Comparison of ENCODE assay signal across 8 mouse cellular contexts in genomic region chr17:70737424-70737823, GRCm38 (mm10).
DNase-seq lines count a peak whose midpoint lies in the region; ATAC-seq and TF ChIP-seq lines count a peak whose summit lies in the region.

No protein-coding gene starts in this region.

- H3K4me2 ChIP-seq in CH12.LX (ENCODE audit: insufficient read depth, low read depth, poor library complexity, severe bottlenecking), result no peak overlapping the region
- H3K4me2 ChIP-seq in forebrain, embryonic 13.5 days, result peak overlapping the region; percentile 54
- H3K4me2 ChIP-seq in heart, postnatal 0 days (ENCODE audit: low read depth, low read length), result peak overlapping the region; percentile 59
- peak overlapping the region; percentile 40; the same call in 1 of the 2 replicates for H3K4me2 ChIP-seq in liver, embryonic 16.5 days (ENCODE audit: low read depth, low read length)
- peak overlapping the region; percentile 47; the same call in 1 of the 2 replicates for H3K4me2 ChIP-seq in neural tube, embryonic 14.5 days (ENCODE audit: low read depth, low read length)

- H3K36me3 ChIP-seq in CH12.LX (replicated peaks in 1 of 2; ENCODE audit: control insufficient read depth in 1 of 2, insufficient read depth in 1 of 2, low read length in 1 of 2), result no peaks in the 10 kb centered on the region
- no peaks in the 10 kb centered on the region for H3K36me3 ChIP-seq in forebrain, embryonic 13.5 days (ENCODE audit: poor library complexity, severe bottlenecking)
- H3K36me3 ChIP-seq in heart, postnatal 0 days (replicated peaks; ENCODE audit: control insufficient read depth, insufficient read depth, low read length), result no peaks in the 10 kb centered on the region
- H3K36me3 ChIP-seq in liver, embryonic 16.5 days (ENCODE audit: control insufficient read depth, insufficient read depth), result no peaks in the 10 kb centered on the region
- no peaks in the 10 kb centered on the region for H3K36me3 ChIP-seq in neural tube, embryonic 14.5 days (ENCODE audit: control insufficient read depth, insufficient read depth, low read length)

- peaks cover 0 to 16% of the 10 kb centered on the region in 2 experiments; a peak in 2 of 4 replicates for H3K4me1 ChIP-seq in CH12.LX (ENCODE audit: control insufficient read depth in 1 of 2, insufficient read depth in 2 of 2)
- H3K4me1 ChIP-seq in forebrain, embryonic 13.5 days, result peaks cover 19% of the 10 kb centered on the region
- 0 out of 2 replicates have a peak, but pooled peaks cover 12% of the 10 kb centered on the region for H3K4me1 ChIP-seq in heart, postnatal 0 days (ENCODE audit: control insufficient read depth, insufficient read depth)
- no peaks in the 10 kb centered on the region for H3K4me1 ChIP-seq in liver, embryonic 16.5 days (ENCODE audit: control insufficient read depth, low read depth, low read length)
- peaks cover 6% of the 10 kb centered on the region; the same call in 1 of the 2 replicates for H3K4me1 ChIP-seq in neural tube, embryonic 14.5 days (ENCODE audit: control insufficient read depth, insufficient read depth, low read length)

- peak; percentile 33 for TF ChIP-seq RAD21 in CH12.LX (IDR thresholded peaks at IDR 0.05; ENCODE audit: low read depth, low read length)

- H3K9ac ChIP-seq in CH12.LX (ENCODE audit: insufficient read depth, low read depth), result no peak overlapping the region
- no peak overlapping the region for H3K9ac ChIP-seq in forebrain, embryonic 13.5 days
- H3K9ac ChIP-seq in heart, postnatal 0 days (replicated peaks; ENCODE audit: low read depth, low read length), result no peak overlapping the region
- H3K9ac ChIP-seq in liver, embryonic 16.5 days (ENCODE audit: low read depth, low read length), result no peak overlapping the region
- no peak overlapping the region for H3K9ac ChIP-seq in neural tube, embryonic 14.5 days (replicated peaks; ENCODE audit: low read depth, low read length)

- no peaks in the 10 kb centered on the region for H3K9me3 ChIP-seq in CH12.LX (replicated peaks; ENCODE audit: low read length)
- H3K9me3 ChIP-seq in forebrain, embryonic 13.5 days (replicated peaks), result no peaks in the 10 kb centered on the region
- H3K9me3 ChIP-seq in heart, postnatal 0 days (replicated peaks; ENCODE audit: control insufficient read depth, low read length), result no peaks in the 10 kb centered on the region
- no peaks in the 10 kb centered on the region for H3K9me3 ChIP-seq in liver, embryonic 16.5 days (replicated peaks; ENCODE audit: control insufficient read depth, low read length)
- no peaks in the 10 kb centered on the region for H3K9me3 ChIP-seq in neural tube, embryonic 14.5 days (ENCODE audit: control insufficient read depth, low read length)

- no peaks in the 10 kb centered on the region for H3K79me2 ChIP-seq in CH12.LX (replicated peaks; ENCODE audit: control insufficient read depth, extremely low read depth, insufficient read depth, poor library complexity, severe bottlenecking)

- TF ChIP-seq POLR2A in CH12.LX (IDR thresholded peaks at IDR 0.05; ENCODE audit: low read depth, low read length), result no peak

- DNase-seq in CH12.LX (ENCODE audit: extremely low read depth), result peak; percentile 27
- peak; percentile 64 for DNase-seq in adrenal gland, postnatal 25 days
- peak; percentile 86 for DNase-seq in heart, postnatal 0 days (ENCODE audit: low spot score)
- peak; percentile 82 to 88 for DNase-seq in kidney, postnatal 25 days
- no peak for DNase-seq in thymus, postnatal 0 days (ENCODE audit: low spot score)

- H3K4me3 ChIP-seq in CH12.LX (replicated peaks in 1 of 3; ENCODE audit: low read depth in 2 of 3, low read length in 2 of 3, poor library complexity in 1 of 3), result no peak overlapping the region
- no peak overlapping the region for H3K4me3 ChIP-seq in forebrain, embryonic 13.5 days
- H3K4me3 ChIP-seq in heart, postnatal 0 days (ENCODE audit: low read depth, low read length), result peak overlapping the region; percentile 28
- no peak overlapping the region for H3K4me3 ChIP-seq in liver, embryonic 16.5 days (ENCODE audit: low read depth, low read length)
- no peak overlapping the region for H3K4me3 ChIP-seq in neural tube, embryonic 14.5 days (ENCODE audit: low read depth, low read length)

- H3K27ac ChIP-seq in CH12.LX (ENCODE audit: insufficient read depth, low read depth), result no peak overlapping the region
- H3K27ac ChIP-seq in forebrain, embryonic 13.5 days, result no peak overlapping the region
- peak overlapping the region; percentile 82 for H3K27ac ChIP-seq in heart, postnatal 0 days (ENCODE audit: low read depth)
- no peak overlapping the region for H3K27ac ChIP-seq in liver, embryonic 16.5 days (ENCODE audit: low read length)
- no peak overlapping the region for H3K27ac ChIP-seq in neural tube, embryonic 14.5 days (ENCODE audit: low read depth, low read length)

- no peak for TF ChIP-seq EP300 in CH12.LX (IDR thresholded peaks at IDR 0.05; ENCODE audit: low read length)
- no peak for TF ChIP-seq EP300 in heart, postnatal 0 days (IDR thresholded peaks at IDR 0.05; ENCODE audit: low read depth)

- WGBS in forebrain, embryonic 13.5 days, result 4% methylated on average over 6 of the region's 6 CpGs
- 3% methylated on average over 6 of the region's 6 CpGs for WGBS in heart, postnatal 0 days
- WGBS in liver, embryonic 16.5 days (ENCODE audit: insufficient replicate concordance), result under 1% methylated on average over 6 of the region's 6 CpGs
- WGBS in neural tube, embryonic 14.5 days, result 0% methylated on average over 6 of the region's 6 CpGs

- H3K27me3 ChIP-seq in CH12.LX (replicated peaks), result no peaks in the 10 kb centered on the region
- no peaks in the 10 kb centered on the region for H3K27me3 ChIP-seq in forebrain, embryonic 13.5 days
- H3K27me3 ChIP-seq in heart, postnatal 0 days (ENCODE audit: control insufficient read depth, insufficient read depth, low read length), result no peaks in the 10 kb centered on the region
- H3K27me3 ChIP-seq in liver, embryonic 16.5 days (ENCODE audit: control insufficient read depth, insufficient read depth, low read depth, low read length), result no peaks in the 10 kb centered on the region
- no peaks in the 10 kb centered on the region for H3K27me3 ChIP-seq in neural tube, embryonic 14.5 days (ENCODE audit: control insufficient read depth, insufficient read depth, low read length)

- ATAC-seq in forebrain, embryonic 13.5 days, result peak; percentile 70
- ATAC-seq in heart, postnatal 0 days (ENCODE audit: insufficient read depth, low read depth), result peak; percentile 79
- peak; percentile 41 for ATAC-seq in liver, embryonic 16.5 days (ENCODE audit: low read depth)
- peak; percentile 74; the same call in 1 of the 2 replicates for ATAC-seq in neural tube, embryonic 14.5 days (ENCODE audit: low read depth)

- TF ChIP-seq CTCF in CH12.LX (conservative IDR thresholded peaks at IDR 0.05 in 1 of 2, IDR thresholded peaks at IDR 0.05 in 1 of 2; ENCODE audit: low read depth in 2 of 2, low read length in 2 of 2), result peak; percentile 14 to 58; a peak in 2 of 4 replicates
- TF ChIP-seq CTCF in heart, postnatal 0 days (IDR thresholded peaks at IDR 0.05; ENCODE audit: low read depth), result peak; percentile 69

- in situ Hi-C loops in CH12.LX (cut with MboI; ENCODE audit: low pct_ligation_motif_present, low pct_unique_long_range_greater_than_20kb, low sequenced_read_pairs), result no loop called here

- dilution Hi-C loops in CH12.LX (cut with MboI; ENCODE audit: extremely low pct_ligation_motif_present, extremely low pct_unique_long_range_greater_than_20kb, low sequenced_read_pairs), result no loop called here

TF ChIP-seq in CH12.LX, 34 proteins besides CTCF, POLR2A, EP300 and RAD21:
- TF ChIP-seq SMC3 (IDR thresholded peaks at IDR 0.05; ENCODE audit: low read depth, low read length) (peak; percentile 44), MYC (IDR thresholded peaks at IDR 0.05; ENCODE audit: low read depth, low read length) (no peak)
TF ChIP-seq in CH12.LX: peak in this region for 1.
